Mouse (Mus musculus) bone marrow macrophage, adult 2 months (primary cell): ENCODE data around the gene Hck.

ENCODE experiments used
- CTCF ChIP-seq: IDR thresholded peaks from 2 replicates; pipeline ENCODE4 v1.5.1; 2012; ENCODE audit warnings: low read depth, mild to moderate bottlenecking, low read length, moderate library complexity
- POLR2A ChIP-seq: IDR thresholded peaks from 2 replicates; pipeline ENCODE4 v1.6.1; 2012; ENCODE audit warnings: mild to moderate bottlenecking, low read depth, low read length, borderline replicate concordance

DNA sequence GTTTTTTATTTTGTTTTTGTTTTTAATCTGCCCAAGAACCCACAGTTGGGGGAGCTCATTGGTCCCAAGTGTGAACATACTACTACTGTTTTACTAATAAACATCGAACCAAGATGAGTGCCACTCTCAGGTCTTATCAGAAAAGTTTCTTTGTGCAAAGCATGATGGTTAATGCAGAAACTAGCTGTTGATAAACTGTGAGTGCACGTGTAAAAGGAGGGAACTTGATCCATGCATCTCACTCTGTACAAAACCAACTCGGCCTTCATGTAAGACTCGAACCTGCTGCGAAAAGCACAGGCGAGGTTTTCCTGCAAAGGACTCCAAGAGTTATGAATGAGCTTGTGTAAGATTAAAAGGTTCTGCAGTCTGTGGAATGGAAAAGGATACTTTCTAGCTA is 11.2 kb downstream of the Hck start:
- TF ChIP-seq POLR2A (no peak), CTCF (no peak)
